Mouse (Mus musculus) heart, embryonic 13.5 days (tissue): Measurements from ENCODE around the gene Gm11034. TPM values are rescaled to one million over a fixed set of nuclear protein-coding genes. Genes with fewer than 3 reads are reported as not detected.

Source experiments
- ATAC-seq: fragments of 200-750 bp; cut with Nextera tagmentation; 2 replicates; pipeline ENCODE4 v1.8.0; 2017; ENCODE audit warnings: moderate TSS enrichment; ENCODE audit not compliant: insufficient number of reproducible peaks, low FRiP score, low TSS enrichment; ENCODE audit errors: extremely low read depth
- H3K27ac ChIP-seq: fragments of 300-500 bp; sonication (generic); replicated peaks from 2 replicates; pipeline ENCODE4 v1.5.1; 2015; ENCODE audit warnings: moderate library complexity, mild to moderate bottlenecking, inconsistent platforms
- H3K27me3 ChIP-seq: fragments of 300-500 bp; sonication (generic); replicated peaks from 2 replicates; pipeline ENCODE4 v1.6.1; 2015; ENCODE audit warnings: mild to moderate bottlenecking, inconsistent platforms
- H3K36me3 ChIP-seq: fragments of 300-500 bp; sonication (generic); 2 replicates; pipeline ENCODE4 v1.6.1; 2015; ENCODE audit warnings: mild to moderate bottlenecking, inconsistent platforms
- H3K4me1 ChIP-seq: fragments of 300-500 bp; sonication (generic); 2 replicates; pipeline ENCODE4 v1.6.1; 2015; ENCODE audit warnings: inconsistent platforms
- H3K4me2 ChIP-seq: fragments of 300-500 bp; sonication (generic); 2 replicates; pipeline ENCODE4 v1.6.1; 2015; ENCODE audit warnings: inconsistent platforms, mild to moderate bottlenecking, moderate library complexity
- H3K4me3 ChIP-seq: fragments of 300-500 bp; sonication (generic); 2 replicates; pipeline ENCODE4 v1.5.1; 2015; ENCODE audit warnings: moderate library complexity, mild to moderate bottlenecking, inconsistent platforms
- H3K9ac ChIP-seq: fragments of 300-500 bp; sonication (generic); 2 replicates; pipeline ENCODE4 v1.6.1; 2015; ENCODE audit warnings: inconsistent platforms, mild to moderate bottlenecking, moderate library complexity
- H3K9me3 ChIP-seq: fragments of 300-500 bp; sonication (generic); 2 replicates; pipeline ENCODE4 v1.6.1; 2016; ENCODE audit warnings: inconsistent platforms
- whole genome bisulfite sequencing: fragments of 180-500 bp; shearing (Covaris S2); methylation state at CpG from one replicate; pipeline ENCODE4 v1.1.7; 2015; ENCODE audit warnings: mixed read lengths; 5-methylcytosine and 5-hydroxymethylcytosine counted together
- polyA plus RNA-seq: library from polyadenylated mRNA; unstranded; fragments of >200 nt; fragmentation: Nextera tagmentation; extraction: Ambion mirVana; gene quantifications from 2 replicates; pipeline ENCODE4 v1.2.1, GENCODE M21; 2015

Gene Gm11034
- polyA plus RNA-seq, 1 experiment from 2014 or later: not detected

DNA sequence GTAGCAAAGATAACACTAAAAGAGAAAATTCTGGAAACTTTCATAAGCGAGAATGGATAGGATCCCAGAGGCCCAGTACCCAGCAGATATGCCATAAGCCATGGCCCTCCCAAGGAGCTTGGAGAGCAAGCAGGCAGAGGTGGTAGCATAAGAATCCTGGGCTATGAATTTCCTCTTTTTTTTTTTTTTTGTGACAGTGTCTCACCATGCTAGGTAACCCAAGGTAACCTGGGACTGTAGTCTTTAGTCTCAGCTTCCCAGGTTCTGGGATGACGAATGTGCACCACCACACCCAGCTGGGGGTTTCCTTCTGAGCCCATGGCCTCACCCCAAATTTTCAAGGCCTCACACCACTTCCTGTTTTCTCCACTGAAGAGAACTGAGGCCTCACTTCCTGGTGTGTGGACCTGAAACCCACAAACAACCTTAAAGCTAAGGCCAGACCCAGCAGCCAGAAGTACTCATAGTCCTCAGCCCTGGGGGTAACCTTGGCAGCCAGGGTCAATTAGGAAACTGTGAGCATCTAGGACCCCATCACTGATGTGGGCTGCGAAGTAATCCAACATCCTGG lies 44.3 kb downstream of the Gm11034 start:
- no peak for ATAC-seq
- Histone ChIP-seq H3K4me2 (no peak overlapping the region), H3K27me3 (no peaks in the 10 kb centered on the region), H3K36me3 (peaks cover 86% of the 10 kb centered on the region), H3K9me3 (no peaks in the 10 kb centered on the region), H3K4me3 (no peak overlapping the region), H3K9ac (no peak overlapping the region), H3K27ac (no peak overlapping the region), H3K4me1 (0 out of 2 replicates have a peak, but pooled peaks cover 5% of the 10 kb centered on the region)
- WGBS: 83% methylated on average over 3 of the region's 3 CpGs

Other genes with a start within 250 kb of the Gm11034 start
- 0.60 TPM in 2 replicates for gene Cyp4f18, start 204.0 kb downstream of the Gm11034 start, polyA plus RNA-seq
- not detected in 2 replicates for gene Olfr372, start 172.4 kb downstream of the Gm11034 start, polyA plus RNA-seq
- not detected in 2 replicates for gene Olfr373, start 130.5 kb downstream of the Gm11034 start, polyA plus RNA-seq
- 0.04 and 0.20 TPM in 2 replicates for gene Olfr374, start 106.6 kb downstream of the Gm11034 start, polyA plus RNA-seq
- 358 and 365 TPM in 2 replicates for gene Tpm4, start 78.7 kb downstream of the Gm11034 start, polyA plus RNA-seq
- gene Rab8a, start 52.4 kb downstream of the Gm11034 start, polyA plus RNA-seq: 77.6 and 77.7 TPM in 2 replicates
- gene Hsh2d, start 24.0 kb downstream of the Gm11034 start, polyA plus RNA-seq: 0.08 and 0.17 TPM in 2 replicates
- gene Cib3, start 799 bp downstream of the Gm11034 start, polyA plus RNA-seq: not detected in 2 replicates
- 41.6 and 43.9 TPM in 2 replicates for gene Fam32a, start 6.1 kb upstream of the Gm11034 start, polyA plus RNA-seq
- 107 and 116 TPM in 2 replicates for gene Ap1m1, start 26.4 kb upstream of the Gm11034 start, polyA plus RNA-seq
- 15.9 and 19.4 TPM in 2 replicates for gene Gm10282, start 91.6 kb upstream of the Gm11034 start, polyA plus RNA-seq
- 14.2 and 15.1 TPM in 2 replicates for gene Klf2, start 105.4 kb upstream of the Gm11034 start, polyA plus RNA-seq
- 37.4 and 38.2 TPM in 2 replicates for gene Eps15l1, start 207.8 kb upstream of the Gm11034 start, polyA plus RNA-seq
- 1.1 and 1.2 TPM in 2 replicates for gene Calr3, start 230.2 kb upstream of the Gm11034 start, polyA plus RNA-seq
- 8.8 and 9.4 TPM in 2 replicates for gene 1700030K09Rik, start 230.2 kb upstream of the Gm11034 start, polyA plus RNA-seq